Mouse (Mus musculus) stomach, postnatal 0 days (tissue): ENCODE results near the gene Pex16.

Source experiments
- CTCF ChIP-seq: IDR thresholded peaks from 2 replicates; pipeline ENCODE4 v1.5.1; 2016; ENCODE audit warnings: antibody characterized with exemption, low read depth, mild to moderate bottlenecking, moderate library complexity
- EP300 ChIP-seq: optimal IDR thresholded peaks from 2 replicates; pipeline ENCODE3; 2016; ENCODE audit warnings: antibody characterized with exemption

DNA sequence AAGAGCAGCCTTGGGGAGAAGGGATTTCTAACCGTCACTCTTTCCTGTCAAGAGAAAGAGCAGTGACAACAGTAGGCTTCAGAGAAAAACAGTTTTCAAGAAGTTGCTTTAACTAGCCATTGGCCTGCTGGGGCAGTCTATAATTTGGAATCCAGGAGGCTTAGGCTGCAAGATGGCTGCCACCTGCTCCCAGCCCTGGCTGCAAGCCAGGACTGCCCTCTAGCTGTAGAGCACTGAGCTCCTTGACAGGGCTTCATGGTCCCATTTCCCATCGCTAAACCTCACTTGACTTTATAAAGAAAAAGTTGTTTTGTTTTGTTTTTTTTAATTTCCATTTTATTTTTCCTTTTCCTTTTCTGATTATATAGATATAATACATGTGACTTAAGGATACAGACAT lies 43.1 kb upstream of the Pex16 start:
- peak; percentile 49 for TF ChIP-seq CTCF
- no peak for TF ChIP-seq EP300
